Mouse (Mus musculus) MEL (cell line): ENCODE measurements at regions not wholly inside any gene's neighbourhood (a gene's known extent, or its start where the extent isn't known, plus 50 kb on each side); places are given as distances from the start of the nearest gene placed in this dataset.

Experiments used
- EP300 ChIP-seq, 2 experiments: IDR thresholded peaks; 2 replicates each; pipeline ENCODE4 v1.6.1; 2011; ENCODE audit warnings: improper control_type of control experiment in 2 of 2, low read length in 2 of 2, low read depth in 1 of 2, mild to moderate bottlenecking in 1 of 2
- JUND ChIP-seq: IDR thresholded peaks from 2 replicates; pipeline ENCODE4 v1.6.1; 2011; ENCODE audit warnings: low read depth, mild to moderate bottlenecking, improper control_type of control experiment, low read length

DNA sequence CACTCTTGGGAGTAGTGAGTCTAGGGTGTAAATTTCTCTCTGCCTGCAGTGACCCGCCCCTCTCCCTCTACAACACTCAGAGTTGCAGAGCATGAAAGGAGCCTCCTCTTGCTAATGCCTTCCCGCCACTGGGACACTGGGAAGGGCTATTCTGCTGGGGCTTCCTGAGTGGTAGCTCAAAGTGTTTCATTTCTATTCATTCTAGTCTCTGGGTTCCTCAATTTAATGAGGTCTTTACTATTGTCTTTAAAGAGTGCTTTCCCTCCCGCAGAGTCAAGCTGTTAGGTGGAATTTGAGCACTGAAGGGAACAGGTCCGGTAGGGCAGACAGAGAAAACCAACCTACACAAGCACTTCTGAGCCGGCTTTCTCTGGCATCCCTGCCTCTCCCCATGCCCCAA lies 134.0 kb upstream of the Hs3st4 start:
- TF ChIP-seq JUND (no peak), EP300 (IDR thresholded peaks at IDR 0.05; ENCODE audit: low read depth in 1 of 2, low read length in 2 of 2) (no peak)
